Mouse (Mus musculus) monocyte, adult 2 months (primary cell): ENCODE data around the gene Tmem234.
"Not testable (repeated sequence)": the region's sequence is repeated elsewhere in the genome, so short reads cannot be mapped to it uniquely, and the experiment has no call there.

Experiments used
- DNase-seq, 2 experiments: peaks; one replicate each; pipeline ENCODE4 v3.0.0; 2022; ENCODE audit warnings: low spot score in 2 of 2, low read depth in 1 of 2

Gene Tmem234

DNA sequence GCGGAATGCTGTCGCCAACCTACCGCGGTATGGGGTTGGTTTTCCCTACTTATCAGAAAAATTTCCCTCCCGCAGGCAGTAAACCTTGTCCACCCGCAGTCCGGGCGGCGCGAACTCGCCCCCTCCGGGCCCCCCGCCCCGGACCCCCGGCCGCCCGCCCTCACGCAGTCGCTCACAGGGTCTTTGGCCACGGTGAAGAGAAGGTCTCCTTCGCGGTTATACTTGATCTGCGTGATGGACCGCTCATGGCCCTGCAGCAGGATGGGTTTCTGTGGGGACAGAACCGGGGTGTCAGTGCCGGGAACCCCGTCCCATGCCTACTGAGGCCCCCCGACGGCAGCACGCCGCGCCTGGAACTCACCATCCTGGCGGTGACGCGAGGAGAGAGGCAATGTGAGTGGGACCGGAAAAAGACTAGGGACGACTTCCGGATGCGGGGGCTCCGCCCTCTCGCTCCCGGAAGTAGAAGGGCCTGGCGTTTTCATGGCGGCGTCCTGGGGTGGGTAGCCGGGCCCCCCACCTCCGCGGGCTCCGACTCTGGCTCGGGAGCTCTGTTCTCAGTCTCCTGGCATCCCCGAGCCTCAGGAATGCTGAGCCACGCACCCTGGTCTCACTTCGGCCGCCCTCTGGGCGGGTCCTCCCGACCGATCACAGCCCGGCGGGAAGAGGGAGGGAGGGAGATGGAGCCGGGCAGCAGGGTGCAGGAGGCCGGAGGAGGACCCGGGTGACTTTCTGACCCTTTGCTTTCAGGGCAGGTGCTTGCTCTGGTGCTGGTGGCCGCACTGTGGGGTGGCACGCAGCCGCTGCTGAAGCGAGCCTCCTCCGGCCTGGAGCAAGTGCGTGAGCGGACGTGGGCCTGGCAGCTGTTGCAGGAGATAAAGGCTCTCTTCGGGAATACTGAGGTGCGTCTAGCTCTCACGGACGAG lies at the start of gene Tmem234, which contains the start of gene Eif3i:
TSS of gene Tmem234 (plus strand) at position 436 of the 926 bp plus-strand sequence.
TSS of gene Eif3i (minus strand) at position 416 of the 926 bp plus-strand sequence.
- DNase-seq: peak; percentile 49 to 70

DNA sequence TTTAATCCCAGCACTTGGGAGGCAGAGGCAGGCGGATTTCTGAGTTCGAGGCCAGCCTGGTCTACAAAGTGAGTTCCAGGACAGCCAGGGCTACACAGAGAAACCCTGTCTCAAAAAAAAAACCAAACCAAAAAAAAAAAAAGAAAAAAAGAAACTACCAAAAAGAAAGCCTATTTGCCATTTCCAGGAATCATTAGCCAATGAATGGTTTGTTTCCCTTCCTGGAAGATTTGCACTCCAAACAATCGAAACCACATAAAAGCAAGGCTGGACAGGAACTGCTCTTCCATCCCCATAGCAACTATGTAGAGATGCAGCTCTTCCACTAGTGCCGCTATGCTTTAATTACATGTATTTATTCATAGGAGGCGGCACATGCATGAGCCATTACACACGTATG lies 46.0 kb upstream of the Tmem234 start:
- DNase-seq: not testable (repeated sequence)

DNA sequence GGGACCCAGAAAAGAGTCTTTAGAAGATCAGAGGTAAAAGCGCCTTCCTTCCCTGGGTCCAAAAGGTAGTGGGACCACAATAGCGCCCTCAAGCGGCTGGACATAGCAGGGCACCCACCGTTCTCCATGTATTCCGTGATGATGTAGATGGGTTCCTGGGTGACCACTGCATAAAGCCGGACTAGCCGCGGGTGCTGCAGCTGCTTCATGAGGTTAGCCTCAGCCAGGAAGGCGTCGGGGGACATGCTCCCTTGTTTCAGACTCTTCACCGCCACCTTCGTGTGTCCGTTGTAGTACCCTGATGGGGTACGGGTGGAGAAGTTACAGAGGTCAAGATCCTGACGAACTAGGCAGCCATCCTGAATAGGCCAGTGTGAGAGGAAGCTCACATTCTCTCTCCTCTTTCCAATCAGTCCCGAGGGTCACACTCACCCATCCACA lies 45.0 kb upstream of the Tmem234 start:
- DNase-seq: peak in 1 of 2 experiments; percentile 46

DNA sequence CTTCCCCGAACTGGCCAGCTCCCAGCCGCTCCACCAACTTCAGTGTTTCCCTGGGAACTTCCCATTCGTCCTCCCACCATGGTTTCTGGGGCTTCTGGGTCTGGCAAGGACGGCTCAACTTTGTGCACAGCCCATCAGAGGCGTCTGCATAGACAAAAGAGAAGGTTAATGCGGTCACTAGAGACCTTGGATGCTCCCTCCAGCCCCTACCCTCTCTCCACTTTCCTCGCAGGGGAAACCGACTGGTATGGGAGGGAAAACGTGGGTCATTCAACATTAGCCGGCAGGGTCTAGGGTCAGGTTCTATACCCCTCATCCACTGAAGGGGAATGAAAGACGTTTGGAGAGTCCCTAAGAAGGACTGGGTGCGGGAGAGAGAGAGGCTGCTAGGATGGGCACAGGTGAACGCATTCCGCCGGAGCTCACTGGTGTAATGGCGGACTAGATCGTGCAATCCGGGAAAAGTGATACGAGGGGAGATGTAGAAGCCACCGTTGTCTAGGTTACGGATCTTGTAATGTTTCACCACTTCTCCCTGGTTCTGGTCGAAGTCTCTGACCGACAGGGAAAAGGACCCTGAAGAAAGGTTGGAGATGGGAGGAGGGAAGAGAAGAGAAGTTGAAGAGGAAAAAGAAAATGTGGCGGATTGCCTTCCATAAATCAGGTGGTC lies 44.5 kb upstream of the Tmem234 start:
- no peak for DNase-seq

DNA sequence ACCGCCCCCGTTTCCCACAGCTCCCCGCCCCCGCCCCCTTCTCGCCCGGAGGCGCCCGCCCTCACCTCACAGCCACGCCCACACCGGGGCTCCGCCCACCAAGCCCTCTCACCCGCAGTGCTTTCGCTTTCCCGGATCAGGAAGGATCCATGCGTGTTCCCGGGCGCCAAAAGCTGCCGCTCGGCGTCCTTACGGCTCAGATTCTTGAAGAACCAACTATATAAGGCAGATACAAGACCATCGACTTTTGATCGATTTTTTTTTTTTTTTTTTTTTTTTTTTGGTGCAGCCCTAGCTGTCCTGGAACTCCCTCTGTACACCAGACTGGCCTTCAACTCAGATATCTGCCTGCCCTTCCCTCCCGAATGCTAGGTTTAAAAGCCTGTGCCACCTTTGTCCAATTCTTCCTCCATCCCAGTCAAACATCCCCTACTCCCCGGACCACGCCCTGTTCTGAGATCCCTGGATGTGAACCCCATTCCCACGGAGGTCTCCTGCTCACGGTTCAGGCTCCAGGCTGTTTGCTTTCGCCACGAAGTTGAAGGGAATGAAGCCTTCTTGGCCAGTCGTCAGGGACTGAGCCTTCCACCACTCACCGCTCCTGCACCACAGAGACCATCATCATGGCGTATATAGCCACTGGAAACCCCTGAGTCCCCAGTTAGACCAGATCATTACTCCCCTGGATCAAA lies 43.8 kb upstream of the Tmem234 start:
- DNase-seq: peak; percentile 42 to 62

DNA sequence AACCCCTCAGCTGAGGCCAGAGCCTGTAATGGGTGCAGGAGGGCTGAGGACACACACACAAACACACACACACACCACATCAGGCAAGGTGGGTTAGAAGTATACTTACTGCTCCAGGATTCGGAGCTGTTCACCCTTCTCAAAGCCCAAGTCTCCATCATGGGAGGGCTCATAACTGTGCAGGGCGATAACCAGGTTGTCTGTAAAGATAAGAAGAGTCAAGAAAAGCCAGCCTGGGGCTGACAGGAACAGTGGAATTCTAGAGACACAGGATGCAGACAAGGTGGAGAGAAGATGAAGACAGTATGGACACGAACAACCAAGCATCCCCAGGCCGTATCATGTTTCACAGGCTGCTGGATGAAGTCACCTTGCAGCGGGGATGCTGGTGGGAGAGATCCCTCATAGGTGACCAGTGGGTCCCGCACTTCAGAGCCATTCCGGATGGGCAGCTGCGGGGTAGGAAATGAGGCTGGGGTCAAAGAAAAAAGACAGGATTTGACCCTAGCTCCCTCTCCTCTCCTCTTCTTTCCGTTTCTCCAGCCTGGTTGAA lies 43.1 kb upstream of the Tmem234 start:
- DNase-seq: no peak

DNA sequence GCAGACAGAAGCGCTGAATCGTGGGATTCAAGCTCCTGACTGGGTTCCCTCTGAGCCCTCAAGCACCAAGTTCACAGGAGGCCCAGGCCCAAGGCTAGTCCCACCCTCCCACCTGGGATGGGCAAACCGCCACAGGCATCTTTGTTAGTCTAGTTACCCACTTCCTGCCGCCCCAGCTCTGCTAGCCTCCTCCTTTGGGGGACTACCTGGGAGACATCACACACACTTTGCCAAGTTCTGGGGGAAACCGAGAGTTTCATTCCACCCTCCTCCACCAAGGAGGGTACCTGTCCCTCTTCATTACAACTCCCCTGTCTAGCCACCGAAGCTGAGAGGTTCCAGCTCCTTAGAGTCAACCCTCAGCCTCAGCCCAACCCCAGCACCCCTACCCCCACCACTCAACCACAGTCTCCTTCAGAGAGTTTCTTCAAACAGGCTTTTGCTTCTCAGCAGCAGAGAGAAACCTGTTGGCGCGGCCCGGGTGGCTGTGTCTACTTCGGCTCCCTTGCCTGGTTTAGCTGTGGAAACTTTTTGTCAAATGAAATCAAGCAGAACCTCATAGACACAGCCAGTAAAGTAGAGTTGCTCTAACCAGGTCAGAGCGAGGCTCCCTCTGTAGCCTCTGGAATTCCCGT lies 42.0 kb upstream of the Tmem234 start:
- DNase-seq: no peak

DNA sequence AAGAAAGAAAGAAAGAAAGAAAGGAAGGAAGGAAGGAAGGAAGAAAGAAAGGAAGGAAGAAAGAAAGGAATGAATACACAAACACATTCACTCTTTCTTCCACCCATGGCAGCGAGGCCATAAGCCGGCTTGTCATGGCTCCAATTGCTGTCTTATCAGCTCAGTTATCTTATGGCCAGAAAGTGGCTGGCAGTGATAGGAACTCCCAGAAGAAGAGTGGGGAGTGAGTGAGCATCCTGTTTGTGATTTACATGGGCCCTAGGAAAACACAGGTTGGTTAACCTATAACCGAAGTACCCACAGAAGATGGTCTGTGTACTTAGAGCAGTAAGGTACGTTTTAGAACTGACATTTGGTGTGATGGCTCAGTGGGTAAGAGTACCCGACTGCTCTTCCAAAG lies 39.3 kb upstream of the Tmem234 start:
- DNase-seq: no peak

DNA sequence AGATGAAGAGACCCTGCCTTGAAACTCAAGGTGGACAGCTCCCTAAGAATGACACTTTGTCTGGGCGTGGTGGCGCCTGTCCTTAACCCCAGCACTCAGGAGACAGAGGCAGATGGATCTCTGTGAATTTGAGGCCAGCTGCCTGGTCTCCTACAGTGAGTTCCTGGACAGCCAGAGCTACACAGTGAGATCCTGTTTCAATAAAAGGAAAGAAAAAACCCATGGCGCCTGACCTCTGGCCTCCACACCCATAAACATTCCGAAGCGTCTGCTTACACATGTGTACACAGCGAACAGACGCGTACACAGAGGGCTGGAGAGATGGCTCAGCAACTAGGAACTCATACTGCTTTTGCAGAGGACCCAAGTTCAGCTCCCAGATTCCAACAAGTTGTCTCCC lies 36.8 kb upstream of the Tmem234 start:
- DNase-seq: no peak

DNA sequence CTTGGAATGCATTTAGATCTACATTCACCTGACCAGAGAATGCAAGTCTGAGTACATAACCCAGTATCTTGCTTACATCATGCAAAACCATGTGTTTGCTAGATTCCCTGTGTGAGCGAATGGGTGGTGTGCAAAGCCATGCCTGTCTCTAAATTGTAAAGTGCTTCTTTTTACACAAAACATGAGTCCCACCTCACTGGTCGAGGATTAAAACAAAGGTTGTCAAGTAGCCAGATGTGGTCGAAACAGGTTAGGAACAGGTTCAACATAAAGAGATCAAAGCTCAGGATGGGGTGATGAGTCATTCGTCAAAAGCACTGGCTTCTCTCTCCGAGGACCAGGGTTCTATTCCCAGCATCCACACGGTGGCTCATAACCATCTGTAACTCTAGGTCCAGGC lies 35.3 kb upstream of the Tmem234 start:
- no peak for DNase-seq

DNA sequence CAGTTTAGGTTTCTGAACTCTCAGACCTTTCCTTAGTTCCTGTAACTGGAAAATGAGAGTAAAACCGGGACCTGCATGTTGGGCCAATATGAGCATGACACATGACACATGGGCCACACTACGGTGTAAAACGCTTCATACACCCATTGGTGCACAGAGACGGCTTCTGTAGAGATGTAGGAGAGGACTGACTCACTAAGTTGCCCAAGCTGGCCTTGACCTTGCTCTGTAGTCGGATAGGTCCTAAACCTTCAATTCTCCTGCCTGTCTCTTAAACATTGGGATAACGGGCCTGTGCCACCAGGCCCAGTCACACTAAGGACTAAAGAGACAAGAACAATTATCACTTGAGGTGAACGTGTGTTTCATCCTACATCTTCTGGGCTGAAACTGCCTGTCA lies 32.1 kb upstream of the Tmem234 start:
- no peak for DNase-seq

DNA sequence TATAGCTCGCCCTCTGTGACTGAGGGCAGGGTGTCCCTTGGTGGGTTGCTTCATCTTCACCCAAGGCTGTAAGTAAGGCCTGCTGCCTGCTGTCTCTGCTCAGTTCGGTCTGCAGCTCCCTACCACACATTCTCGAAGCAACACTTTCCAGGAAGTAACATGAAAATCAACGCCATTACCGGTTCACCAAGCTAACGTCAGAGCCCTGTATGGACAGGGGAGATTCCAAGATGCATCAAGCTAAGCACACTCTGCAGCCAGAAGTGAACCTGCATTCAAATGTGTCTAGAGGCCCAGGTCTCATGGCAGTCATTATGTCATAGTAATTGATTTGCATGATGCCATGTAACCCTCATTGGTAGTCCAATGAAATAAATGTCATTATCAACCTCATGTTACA lies 30.4 kb upstream of the Tmem234 start:
- no peak for DNase-seq

DNA sequence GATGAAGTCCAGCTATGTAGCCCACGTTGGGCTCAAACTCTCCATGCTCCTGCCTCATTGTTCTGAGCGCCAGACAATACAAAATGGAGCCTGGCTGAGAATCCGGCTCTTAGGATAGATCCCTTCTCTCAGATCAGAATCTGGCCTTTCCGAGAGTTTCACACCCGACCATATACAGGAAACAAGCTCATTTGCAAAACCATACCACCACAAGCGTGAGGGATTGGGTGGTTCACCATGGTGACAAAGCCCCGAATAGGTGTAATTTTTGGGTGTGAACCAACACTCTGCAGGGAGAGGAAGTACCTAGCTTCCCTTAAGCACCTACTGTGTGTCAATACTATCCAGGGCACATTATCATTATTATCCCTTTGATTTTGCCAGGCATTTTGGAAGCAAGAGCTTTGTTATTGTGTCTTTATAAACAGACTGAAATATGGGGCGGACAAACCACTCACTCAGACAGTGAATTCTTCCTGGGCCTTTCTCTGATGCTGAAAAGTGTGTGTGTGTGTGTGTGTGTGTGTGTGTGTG lies 28.9 kb upstream of the Tmem234 start:
- no peak for DNase-seq

DNA sequence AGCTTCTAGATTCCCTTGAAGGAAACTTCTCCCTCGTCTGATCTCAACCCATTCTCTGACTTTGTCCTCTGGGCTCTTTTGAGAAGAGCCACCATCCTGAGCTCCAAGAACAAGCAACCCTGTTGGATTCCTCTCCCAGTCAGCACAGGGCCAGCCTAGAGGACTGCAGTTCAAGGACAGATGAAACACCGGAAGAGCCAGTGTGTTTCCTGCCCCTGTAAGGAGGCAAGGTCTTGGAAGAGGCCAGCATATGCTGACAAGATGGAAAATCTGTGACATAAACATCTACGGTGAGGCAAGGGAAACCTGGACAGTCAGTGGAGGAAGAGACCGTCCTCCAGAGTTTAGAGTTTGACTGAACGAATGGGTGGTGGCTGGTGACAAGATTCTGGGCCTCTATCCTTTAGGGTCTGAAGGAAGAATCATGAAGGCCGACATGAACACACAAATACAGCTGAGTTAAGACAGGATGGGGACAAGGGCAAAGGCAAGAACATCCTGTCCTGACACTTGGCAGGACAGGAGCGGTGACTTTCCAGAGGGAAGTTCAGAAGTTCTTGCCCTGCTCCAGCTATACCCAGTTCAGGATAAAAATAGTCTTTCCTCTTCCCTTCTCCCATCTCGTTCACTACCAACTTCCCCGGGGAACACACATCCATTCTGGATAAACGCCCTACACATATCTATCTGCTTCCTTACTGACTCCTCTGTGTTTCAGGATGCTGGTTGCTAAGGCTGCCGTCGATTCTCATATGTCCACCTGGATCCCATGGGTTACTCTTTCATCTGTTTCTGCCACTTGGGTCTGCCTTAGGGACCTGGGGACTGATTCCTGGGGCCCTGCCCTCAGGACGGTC lies 28.0 kb upstream of the Tmem234 start:
- no peak for DNase-seq

DNA sequence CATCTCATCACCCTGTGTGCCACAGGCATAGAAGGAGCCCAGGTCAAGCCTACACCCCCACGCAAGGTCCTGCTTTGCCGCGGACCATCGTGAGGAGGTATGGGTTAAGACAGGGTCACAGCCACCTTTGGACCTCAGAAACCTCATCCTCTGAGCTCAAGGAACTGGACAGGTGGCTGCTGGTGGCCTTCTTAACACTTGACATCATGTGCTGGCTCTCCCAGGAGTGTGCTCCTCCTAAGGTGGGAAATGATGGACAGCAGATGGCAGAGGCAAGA lies 27.4 kb upstream of the Tmem234 start:
- no peak for DNase-seq

DNA sequence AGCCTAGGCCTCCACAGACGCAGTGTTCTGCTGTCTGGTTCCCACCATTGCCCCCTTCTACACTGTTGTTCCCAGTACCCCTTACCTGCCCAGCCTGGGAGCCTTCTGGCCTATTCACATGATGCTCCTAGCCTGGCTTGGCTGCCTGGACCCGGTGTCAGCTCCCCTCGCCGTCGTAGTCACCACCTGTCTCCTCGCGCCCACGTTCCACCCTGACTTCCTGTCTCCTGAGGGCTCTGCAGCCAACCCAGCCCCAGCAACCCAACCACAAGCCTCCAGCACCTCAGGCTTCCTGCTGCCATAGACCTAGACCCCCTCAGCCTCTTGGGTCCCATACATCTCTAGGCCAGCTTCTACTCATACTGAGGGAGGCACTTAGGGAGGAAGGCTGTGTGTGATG lies 27.0 kb upstream of the Tmem234 start, which contains the start of gene Lck:
TSS of gene Lck (minus strand) at position 212 of the 400 bp plus-strand sequence.
- no peak for DNase-seq

DNA sequence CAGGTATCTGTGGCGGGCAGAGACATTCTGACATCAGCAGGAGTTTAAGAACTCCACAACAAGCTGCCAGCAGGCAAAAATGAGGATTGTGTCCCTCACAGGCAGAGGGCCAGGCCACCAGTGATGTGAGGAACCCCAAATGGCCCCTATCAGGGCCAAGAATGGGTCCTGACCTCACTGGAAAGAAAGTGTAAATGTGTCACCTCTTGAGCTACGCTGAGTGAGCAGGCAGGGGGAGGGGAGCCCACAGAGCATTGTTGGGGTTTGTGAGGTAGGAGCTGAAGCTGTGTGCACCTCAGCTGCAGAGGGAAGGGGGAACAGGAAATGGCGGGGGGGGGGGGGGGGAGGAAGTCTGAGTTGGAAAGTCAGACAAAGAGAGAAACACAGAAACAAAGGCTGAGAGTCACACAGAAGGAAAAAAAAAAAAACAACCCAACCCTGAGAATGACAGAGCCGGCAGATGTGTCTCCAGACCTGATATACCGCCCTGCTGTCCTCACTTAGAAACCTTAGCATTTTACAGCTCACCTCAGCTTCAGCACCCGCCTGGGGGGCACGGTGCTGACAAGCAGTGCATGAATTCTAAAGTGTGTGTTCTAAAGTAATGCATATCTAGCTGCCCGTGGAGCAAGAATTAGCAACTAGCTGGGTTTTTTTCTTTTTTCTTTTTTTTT lies 25.2 kb upstream of the Tmem234 start:
- no peak for DNase-seq

DNA sequence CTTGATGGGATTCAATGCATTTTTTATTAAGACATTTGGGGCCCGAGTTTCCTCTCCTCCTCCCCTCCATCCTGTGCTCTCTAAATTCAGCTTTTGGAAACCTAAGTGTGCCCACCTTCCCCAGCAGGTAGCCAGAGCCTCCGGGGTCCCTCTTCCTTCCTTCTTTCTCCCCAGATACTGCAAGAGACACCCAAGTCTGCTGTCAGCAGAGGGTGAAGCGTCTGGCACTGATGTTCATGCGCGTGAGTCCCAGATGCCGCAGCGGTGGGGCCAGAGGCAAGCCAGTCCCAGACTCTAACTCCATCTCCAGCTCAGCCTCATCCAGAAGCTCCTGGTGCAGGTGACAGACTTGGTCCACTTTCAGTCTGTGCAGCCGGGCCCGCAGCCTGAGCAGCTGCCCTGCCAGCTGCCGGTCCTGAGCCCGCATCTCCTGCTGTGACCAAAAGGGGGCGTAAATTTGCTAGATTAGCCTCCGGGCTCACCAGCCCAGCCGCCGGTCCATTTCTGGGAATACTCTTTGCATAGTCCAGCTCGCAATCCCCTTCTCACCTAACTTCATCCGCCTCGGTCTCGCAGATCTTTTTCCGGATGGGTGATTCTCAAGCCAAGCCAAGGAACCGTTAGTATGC lies 23.5 kb upstream of the Tmem234 start:
- DNase-seq: peak in 1 of 2 experiments; percentile 35

DNA sequence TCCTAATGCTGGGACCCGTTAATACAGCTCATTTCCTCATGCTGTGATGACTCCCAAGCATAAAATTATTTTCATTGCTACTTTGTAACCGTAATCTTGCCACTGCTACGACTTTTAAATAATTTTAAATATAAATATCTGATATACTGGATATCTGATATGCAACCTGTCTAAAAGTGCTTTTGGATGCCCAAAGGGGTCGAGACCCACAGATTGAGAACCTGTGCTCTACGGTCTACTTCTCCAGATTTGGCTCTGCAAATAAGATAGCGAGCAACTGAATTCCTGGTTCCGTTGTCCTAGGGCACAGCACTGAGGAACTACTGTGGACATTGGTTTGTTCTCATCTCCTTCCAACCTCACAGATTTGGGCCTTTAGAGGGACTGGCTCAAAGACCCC lies 22.8 kb upstream of the Tmem234 start:
- DNase-seq: no peak
